Mouse (Mus musculus): ENCODE data around the gene Gm12394.

GRCm38 (mm10) chr4:42867390-42867789 lies 10.8 kb upstream of the Gm12394 start:
- no peak for TF ChIP-seq CTCF (IDR thresholded peaks at IDR 0.05; ENCODE audit: borderline replicate concordance, insufficient read depth, low read depth, low read length)
- no peak for TF ChIP-seq POLR2A (IDR thresholded peaks at IDR 0.05; ENCODE audit: borderline replicate concordance, insufficient read depth, low read length)

Measured in cerebellum, adult 2 months (tissue).